Mouse (Mus musculus): ENCODE data around the gene Slc17a7.

DNA sequence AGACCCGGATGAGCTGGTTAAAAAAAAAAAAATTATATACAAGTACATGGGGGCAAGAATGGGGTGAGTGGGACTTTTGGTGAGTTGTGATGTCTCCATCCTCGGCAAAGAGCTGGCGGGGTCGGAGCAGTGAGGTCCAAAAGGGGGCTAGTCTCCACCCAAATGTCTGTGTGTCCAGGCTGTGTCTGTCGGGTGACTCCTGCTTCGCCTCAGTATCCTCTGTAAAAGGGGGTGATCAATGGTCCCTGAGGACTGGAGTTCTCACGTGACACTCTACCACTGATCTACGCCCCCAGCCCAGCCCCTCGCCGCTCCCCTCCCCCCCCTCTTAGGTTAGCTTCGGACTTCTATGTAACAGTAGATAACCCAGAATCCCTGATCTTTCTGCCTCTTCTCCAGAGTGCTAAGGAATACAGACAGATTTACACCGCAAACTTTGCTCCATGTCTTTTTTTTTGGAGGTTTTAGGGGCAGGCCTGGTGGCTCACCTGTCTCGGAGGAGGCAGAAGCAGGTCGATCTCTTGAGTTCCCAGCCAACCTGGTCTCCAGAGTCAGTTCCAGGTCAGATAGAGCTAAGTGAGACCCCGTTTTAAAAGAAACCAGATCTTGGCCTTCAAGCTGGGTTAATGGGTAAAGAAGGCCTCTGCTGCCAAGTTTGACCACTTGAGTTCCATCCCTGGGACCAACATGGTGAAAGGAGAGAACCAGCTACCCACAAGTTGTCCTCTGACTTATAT, 33.8 kb upstream of the Slc17a7 start:
- no peak for TF ChIP-seq POLR2A (IDR thresholded peaks at IDR 0.05; ENCODE audit: borderline replicate concordance, extremely low read depth, insufficient read depth, insufficient read length, poor library complexity, severe bottlenecking)
- no peak for TF ChIP-seq CTCF (IDR thresholded peaks at IDR 0.05; ENCODE audit: borderline replicate concordance, extremely low read depth, insufficient read depth, insufficient read length)
